Mouse (Mus musculus): ENCODE measurements at regions not wholly inside any gene's neighbourhood (a gene's known extent, or its start where the extent isn't known, plus 50 kb on each side); places are given as distances from the start of the nearest gene placed in this dataset.

DNA sequence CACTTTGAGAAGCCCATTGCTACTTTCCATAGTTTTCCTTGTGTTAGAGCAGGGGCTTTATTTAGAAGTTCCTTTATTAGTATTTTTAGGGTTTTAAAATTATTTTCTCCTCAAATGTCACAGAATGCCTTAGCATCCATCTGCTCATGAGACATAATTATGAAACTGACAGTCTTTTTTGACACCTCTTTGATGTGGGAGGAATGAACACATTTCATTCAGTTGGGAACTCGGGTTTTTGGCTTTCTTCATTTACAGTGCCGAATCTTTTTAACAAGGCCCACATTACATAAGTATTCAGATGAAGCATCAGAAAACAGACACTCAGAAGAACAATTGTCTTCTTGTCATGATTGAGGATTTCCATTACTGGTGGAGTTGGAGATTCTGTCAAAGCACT, 843.6 kb downstream of the Lrrtm4 start:
- DNase-seq, result no peak

GRCm38 (mm10) chr6:80862741-80863140, 844.1 kb downstream of the Lrrtm4 start:
- DNase-seq, result no peak

GRCm38 (mm10) chr6:80865809-80866603, 847.3 kb downstream of the Lrrtm4 start:
- DNase-seq, result no peak

DNA sequence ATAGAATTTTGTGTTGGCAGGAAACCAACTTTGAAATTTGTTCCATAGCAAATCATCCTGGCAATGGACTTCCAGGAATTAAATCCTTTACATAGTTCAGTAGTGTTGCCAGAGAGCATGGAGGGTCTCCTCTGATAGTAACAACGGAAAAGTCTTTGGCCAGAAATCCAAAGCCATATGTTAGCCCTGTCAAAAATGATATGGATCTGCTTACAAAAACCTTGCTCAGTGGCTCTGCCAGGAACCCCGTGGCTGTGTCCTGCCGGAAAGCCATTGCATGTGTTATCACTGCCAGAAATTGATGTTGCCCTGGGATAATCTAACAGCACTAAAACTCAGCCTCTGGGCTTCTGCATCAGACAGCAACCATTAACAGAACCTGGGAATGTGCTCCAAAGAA, 866.7 kb downstream of the Lrrtm4 start:
- no peak for DNase-seq

GRCm38 (mm10) chr6:80905220-80905619, 886.5 kb downstream of the Lrrtm4 start:
- DNase-seq, result no peak

DNA sequence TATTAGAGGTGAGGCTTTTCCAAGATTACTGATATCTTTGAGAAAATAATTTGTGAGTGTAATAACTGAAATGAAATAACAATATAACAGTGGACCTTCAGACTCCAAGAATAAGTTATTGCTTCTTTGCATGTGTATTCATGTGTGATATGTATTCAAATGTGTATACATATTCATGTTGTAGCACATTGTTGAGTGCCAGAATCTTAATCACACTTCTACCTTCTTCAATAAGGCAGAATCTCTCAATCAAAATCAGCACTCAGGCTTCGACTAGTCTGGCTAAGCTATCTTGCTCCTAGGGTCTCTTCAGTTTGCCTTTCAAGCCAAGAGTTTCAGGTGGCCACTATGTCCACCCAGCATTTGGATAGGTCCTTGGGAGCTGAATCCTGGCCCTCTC, 911.1 kb downstream of the Lrrtm4 start:
- DNase-seq, result no peak

DNA sequence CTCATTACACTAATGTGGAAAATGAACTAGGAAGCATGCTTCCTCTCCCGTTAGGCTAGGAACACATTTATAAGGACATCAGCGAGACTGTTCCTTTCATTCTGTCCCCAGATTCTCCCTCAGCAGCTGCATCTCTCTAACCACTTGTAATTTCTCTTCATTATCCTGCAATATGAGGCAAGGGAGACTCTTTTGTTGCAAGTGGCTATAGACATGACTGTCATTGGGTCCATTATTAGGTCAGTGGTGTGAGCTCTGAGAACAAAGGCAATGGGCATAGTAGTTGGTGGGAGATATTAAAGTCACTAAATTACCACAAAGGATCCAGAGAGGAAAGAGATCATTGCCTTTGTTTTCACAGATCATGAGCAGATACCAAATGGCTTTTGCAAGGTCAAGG, 948.3 kb upstream of the Gcfc2 start:
- DNase-seq, result no peak

DNA sequence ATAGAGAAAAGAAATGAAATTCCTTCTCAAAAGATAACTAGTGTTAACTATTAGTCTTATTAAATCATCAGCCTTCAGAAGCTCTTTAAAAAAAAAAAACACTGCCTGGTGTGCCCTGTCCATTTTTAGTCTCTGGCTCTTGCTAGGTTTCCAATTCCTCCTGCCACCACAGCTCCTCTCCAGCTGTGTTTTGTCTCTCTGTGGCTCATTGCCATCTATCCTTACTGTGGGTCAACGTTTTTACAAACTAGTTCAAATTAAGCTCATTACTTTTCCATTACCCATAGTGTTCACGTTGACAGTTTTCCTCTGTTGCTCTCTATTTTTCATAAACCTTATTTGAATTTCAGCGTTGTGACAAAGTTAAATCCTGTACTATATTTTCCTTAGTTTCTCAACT, 930.0 kb upstream of the Gcfc2 start:
- peak; percentile 27 for DNase-seq

- no peak for DNase-seq
These were observed 898.9 kb upstream of the Gcfc2 start for GRCm38 (mm10) chr6:81024531-81024930.
